Mouse (Mus musculus) embryonic facial prominence, embryonic 15.5 days (tissue): ENCODE measurements around the gene Ccdc172. TPM values are rescaled to one million over a fixed set of nuclear protein-coding genes. Genes with fewer than 3 reads are reported as not detected.
A peak's percentile ranks its signal among the peaks of the same experiment; 100 is the strongest.

Experiments
- ATAC-seq: fragments of 200-750 bp; cut with Nextera tagmentation; 2 replicates; pipeline ENCODE4 v1.8.0; 2017; ENCODE audit warnings: low read depth, moderate TSS enrichment; ENCODE audit not compliant: insufficient number of reproducible peaks, low FRiP score, low TSS enrichment
- H3K27ac ChIP-seq: fragments of 300-500 bp; sonication (generic); replicated peaks from 2 replicates; pipeline ENCODE4 v1.5.1; 2015; ENCODE audit warnings: mild to moderate bottlenecking, inconsistent platforms
- H3K27me3 ChIP-seq: fragments of 300-500 bp; sonication (generic); 2 replicates; pipeline ENCODE4 v1.6.1; 2015; ENCODE audit warnings: inconsistent platforms
- H3K36me3 ChIP-seq: fragments of 300-500 bp; sonication (generic); 2 replicates; pipeline ENCODE4 v1.6.1; 2015; ENCODE audit warnings: mild to moderate bottlenecking, inconsistent platforms
- H3K4me1 ChIP-seq: fragments of 300-500 bp; sonication (generic); 2 replicates; pipeline ENCODE4 v1.6.1; 2015; ENCODE audit warnings: inconsistent platforms
- H3K4me2 ChIP-seq: fragments of 300-500 bp; sonication (generic); replicated peaks from 2 replicates; pipeline ENCODE4 v1.6.1; 2015; ENCODE audit warnings: mild to moderate bottlenecking, inconsistent platforms
- H3K4me3 ChIP-seq: fragments of 300-500 bp; sonication (generic); replicated peaks from 2 replicates; pipeline ENCODE4 v1.5.1; 2015; ENCODE audit warnings: mild to moderate bottlenecking, inconsistent platforms
- H3K9ac ChIP-seq: fragments of 300-500 bp; sonication (generic); 2 replicates; pipeline ENCODE4 v1.6.1; 2015; ENCODE audit warnings: inconsistent platforms
- H3K9me3 ChIP-seq: fragments of 300-500 bp; sonication (generic); replicated peaks from 2 replicates; pipeline ENCODE4 v1.6.1; 2016; ENCODE audit warnings: inconsistent platforms
- WGBS: fragments of 180-500 bp; shearing (Covaris S2); methylation state at CpG from one replicate; pipeline ENCODE4 v1.1.7; 2015; 5-methylcytosine and 5-hydroxymethylcytosine counted together
- polyA plus RNA-seq: library from polyadenylated mRNA; unstranded; fragments of >200 nt; fragmentation: Nextera tagmentation; extraction: Ambion mirVana; gene quantifications from 2 replicates; pipeline ENCODE4 v1.2.1, GENCODE M21; 2015

Ccdc172 gene
- polyA plus RNA-seq, 1 experiment from 2014 or later = not detected

DNA sequence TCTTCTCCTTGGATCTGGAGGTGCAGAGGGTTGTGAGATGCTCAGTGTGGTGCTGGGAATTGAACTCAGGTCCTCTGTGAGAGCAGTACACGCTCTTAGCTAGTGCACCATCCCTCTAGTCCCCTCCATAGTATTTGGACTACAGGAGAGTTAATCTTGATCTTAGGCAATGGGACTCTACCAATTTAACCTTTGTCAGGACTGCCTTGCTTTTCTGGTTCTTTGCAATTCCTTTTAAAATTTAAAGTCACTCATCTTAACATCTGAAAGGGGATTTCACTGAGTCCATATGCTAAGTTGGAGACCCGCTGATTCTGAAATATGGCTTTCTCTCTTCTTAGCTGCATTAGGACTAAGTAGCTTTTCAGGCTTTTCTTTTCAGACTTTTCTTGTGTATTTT, 59.8 kb downstream of the Ccdc172 start:
- no peaks in the 10 kb centered on the region for H3K9me3 ChIP-seq
- no peaks in the 10 kb centered on the region for H3K36me3 ChIP-seq
- no peak overlapping the region for H3K4me2 ChIP-seq
- H3K27ac ChIP-seq = no peak overlapping the region
- H3K9ac ChIP-seq = no peak overlapping the region
- no peaks in the 10 kb centered on the region for H3K4me1 ChIP-seq
- H3K27me3 ChIP-seq = no peaks in the 10 kb centered on the region
- no peak for ATAC-seq
- 70% methylated on average over 2 of the region's 2 CpGs for WGBS
- no peak overlapping the region for H3K4me3 ChIP-seq

DNA sequence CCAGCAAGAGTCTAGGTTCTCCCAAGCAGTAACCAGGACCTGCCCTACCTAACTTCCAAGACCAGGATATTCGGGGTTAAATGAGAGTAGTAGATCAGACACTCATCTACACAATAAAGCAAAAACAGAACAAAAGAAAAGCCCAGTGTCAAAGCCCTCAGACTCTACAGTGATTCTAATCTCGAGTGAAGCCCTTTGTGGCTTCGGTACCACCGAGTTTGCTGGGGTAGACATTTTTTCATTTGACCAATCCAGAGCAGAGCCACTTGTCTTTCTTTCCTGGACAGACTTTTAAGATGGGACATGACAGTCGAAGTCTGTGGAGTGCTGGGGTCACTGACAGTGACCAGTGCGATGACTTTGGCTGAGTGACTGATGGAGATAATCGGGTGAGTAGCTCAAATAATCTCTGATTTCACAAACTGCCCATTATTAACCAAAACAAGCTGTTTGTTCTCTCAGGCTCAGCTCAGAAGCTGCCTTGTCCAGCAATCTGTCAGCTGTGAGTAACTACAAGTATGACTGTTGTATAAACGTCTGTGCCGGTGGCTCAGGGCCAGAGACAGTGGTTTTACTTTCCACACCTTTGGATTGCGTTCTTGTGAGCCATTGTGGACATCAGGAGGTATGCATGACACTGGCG, 60.8 kb downstream of the Ccdc172 start:
- Histone ChIP-seq H3K36me3 (no peaks in the 10 kb centered on the region), H3K27me3 (no peaks in the 10 kb centered on the region), H3K27ac (no peak overlapping the region), H3K9ac (no peak overlapping the region), H3K4me2 (no peak overlapping the region), H3K4me3 (no peak overlapping the region), H3K9me3 (no peaks in the 10 kb centered on the region), H3K4me1 (no peaks in the 10 kb centered on the region)
- WGBS = 46% methylated on average over 11 of the region's 11 CpGs
- no peak for ATAC-seq

DNA sequence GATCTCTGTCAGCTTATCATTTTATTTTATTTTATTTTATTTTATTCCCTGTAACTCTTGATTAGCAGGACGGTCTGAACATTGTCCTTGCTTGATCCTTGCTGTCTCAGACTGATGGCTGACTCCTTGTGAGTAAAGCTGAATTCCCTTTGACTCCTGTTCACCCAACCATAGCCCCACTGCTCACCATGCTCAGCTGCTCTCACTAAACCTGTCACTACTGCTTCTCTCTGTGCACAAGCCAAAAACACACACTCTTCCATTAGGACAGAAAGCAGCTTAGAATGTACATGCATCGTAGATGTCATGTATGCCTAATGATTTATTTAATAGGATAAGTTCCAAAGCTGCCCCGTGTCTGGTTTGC, 61.3 kb downstream of the Ccdc172 start:
- no peak overlapping the region for H3K9ac ChIP-seq
- no peak overlapping the region for H3K4me3 ChIP-seq
- no peaks in the 10 kb centered on the region for H3K27me3 ChIP-seq
- WGBS = 80% methylated on average over 3 of the region's 3 CpGs
- H3K4me1 ChIP-seq = no peaks in the 10 kb centered on the region
- H3K4me2 ChIP-seq = no peak overlapping the region
- no peak for ATAC-seq
- no peaks in the 10 kb centered on the region for H3K9me3 ChIP-seq
- H3K27ac ChIP-seq = no peak overlapping the region
- no peaks in the 10 kb centered on the region for H3K36me3 ChIP-seq

DNA sequence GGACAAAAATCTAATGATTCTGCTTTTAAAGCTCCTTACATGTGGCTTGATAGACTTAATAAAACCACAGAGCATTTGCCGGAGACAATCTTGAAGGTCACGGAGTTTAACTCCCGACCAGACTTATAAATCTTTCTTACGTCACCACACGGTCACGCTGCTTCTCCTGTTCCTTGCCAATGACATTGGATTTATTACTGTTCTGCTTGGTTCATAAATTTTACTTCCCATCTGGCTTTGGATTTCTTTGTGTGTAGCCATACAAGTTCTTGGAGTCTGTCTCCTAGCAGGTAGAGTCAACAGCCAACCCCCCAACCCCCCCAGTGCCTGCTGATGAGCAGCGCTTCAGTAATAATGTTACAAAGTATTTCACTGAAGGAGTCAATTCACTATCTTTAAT, 70.2 kb downstream of the Ccdc172 start:
- no peak overlapping the region for H3K4me2 ChIP-seq
- no peaks in the 10 kb centered on the region for H3K9me3 ChIP-seq
- H3K27me3 ChIP-seq = no peaks in the 10 kb centered on the region
- H3K36me3 ChIP-seq = no peaks in the 10 kb centered on the region
- ATAC-seq = no peak
- H3K9ac ChIP-seq = no peak overlapping the region
- no peak overlapping the region for H3K27ac ChIP-seq
- WGBS = 64% methylated on average over 7 of the region's 7 CpGs
- no peak overlapping the region for H3K4me3 ChIP-seq
- no peaks in the 10 kb centered on the region for H3K4me1 ChIP-seq

DNA sequence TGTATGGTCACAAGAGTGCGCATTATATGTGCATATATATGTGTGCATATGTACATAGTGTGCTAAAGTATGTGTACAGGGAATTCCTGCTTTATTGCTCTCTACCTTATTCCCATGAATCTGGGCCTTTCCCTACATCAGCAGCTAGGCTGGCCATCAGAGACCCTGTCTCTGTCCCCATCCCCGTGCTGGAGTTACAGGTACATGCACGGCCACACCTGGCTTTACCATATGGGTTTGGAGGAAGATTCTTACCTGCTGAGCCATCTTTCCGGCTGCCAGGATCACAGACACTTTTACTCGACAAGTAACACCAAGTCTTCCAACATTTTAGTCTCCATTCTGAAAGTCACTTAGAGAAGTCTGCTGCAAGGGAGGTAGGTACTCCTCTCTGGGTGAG, 71.2 kb downstream of the Ccdc172 start:
- Histone ChIP-seq H3K4me1 (no peaks in the 10 kb centered on the region), H3K9ac (no peak overlapping the region), H3K4me2 (no peak overlapping the region), H3K27ac (no peak overlapping the region), H3K36me3 (no peaks in the 10 kb centered on the region), H3K27me3 (no peaks in the 10 kb centered on the region), H3K9me3 (no peaks in the 10 kb centered on the region), H3K4me3 (no peak overlapping the region)
- ATAC-seq = no peak
- WGBS = 85% methylated on average over 5 of the region's 5 CpGs

DNA sequence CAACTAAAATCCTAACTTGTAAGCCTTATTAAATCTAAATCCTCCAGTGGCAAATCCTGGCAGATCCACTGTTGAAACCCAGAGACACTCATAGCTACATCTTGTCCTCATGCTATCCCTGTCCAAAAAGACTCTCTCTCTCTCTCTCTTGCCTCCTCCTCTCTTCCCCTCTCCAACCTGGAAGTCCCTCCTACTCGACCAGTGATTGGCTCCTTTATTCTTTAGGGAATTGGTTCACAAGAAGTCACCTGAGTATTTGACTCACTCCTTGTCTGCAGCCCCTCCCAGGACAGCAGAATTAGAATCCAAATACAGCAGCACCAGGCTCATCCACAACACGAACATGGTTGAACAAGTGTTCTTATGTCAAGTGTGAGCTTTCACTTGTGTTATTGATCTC, 74.3 kb downstream of the Ccdc172 start:
- WGBS = 52% methylated on average over 2 of the region's 2 CpGs
- H3K36me3 ChIP-seq = no peaks in the 10 kb centered on the region

DNA sequence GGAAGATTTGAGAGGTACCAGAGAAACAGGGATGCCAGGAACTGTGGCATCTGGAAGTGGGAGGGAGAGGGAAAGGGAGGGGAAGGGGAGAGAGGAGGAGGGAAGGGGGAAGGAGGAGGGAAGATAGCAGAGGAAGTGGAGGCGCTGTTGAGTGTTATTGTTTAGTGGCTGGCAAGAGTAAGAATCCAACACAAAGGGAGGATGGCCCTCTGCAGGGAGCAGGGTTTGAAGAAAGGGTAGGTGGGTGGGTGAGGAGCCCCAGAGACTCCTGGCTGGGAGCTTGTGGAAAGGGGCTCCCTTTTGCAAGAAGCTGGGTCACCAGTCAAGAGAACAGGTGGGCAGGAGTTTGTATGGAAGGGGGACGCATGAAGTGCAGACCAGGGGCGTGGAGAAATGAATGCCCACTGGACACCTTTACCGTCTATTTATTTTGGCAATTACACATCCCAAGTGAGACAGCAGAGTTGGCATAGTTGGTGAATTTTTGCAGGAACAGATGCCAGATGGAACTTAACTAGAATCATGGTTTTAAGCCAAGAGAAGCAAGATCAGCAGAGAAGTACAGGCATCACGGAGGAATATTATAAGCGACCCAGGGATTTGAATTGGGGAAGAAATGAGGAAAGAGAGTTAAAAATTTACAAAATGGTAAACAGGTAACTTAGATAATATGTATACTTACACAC, 78.6 kb downstream of the Ccdc172 start:
- no peak overlapping the region for H3K4me2 ChIP-seq
- H3K27ac ChIP-seq = no peak overlapping the region
- no peaks in the 10 kb centered on the region for H3K27me3 ChIP-seq
- WGBS = 55% methylated on average over 6 of the region's 6 CpGs
- H3K36me3 ChIP-seq = no peaks in the 10 kb centered on the region
- ATAC-seq = no peak
- no peak overlapping the region for H3K4me3 ChIP-seq
- peaks cover 4% of the 10 kb centered on the region; the same call in 1 of the 2 replicates for H3K4me1 ChIP-seq
- H3K9me3 ChIP-seq = no peaks in the 10 kb centered on the region
- no peak overlapping the region for H3K9ac ChIP-seq

More for the DNA sequence above, 74.3 kb downstream of the Ccdc172 start:
- H3K4me2 ChIP-seq = no peak overlapping the region
- H3K9me3 ChIP-seq = no peaks in the 10 kb centered on the region
- peaks cover 4% of the 10 kb centered on the region; the same call in 1 of the 2 replicates for H3K4me1 ChIP-seq
- no peak overlapping the region for H3K27ac ChIP-seq
- no peak for ATAC-seq
- H3K4me3 ChIP-seq = no peak overlapping the region
- no peak overlapping the region for H3K9ac ChIP-seq
- no peaks in the 10 kb centered on the region for H3K27me3 ChIP-seq

DNA sequence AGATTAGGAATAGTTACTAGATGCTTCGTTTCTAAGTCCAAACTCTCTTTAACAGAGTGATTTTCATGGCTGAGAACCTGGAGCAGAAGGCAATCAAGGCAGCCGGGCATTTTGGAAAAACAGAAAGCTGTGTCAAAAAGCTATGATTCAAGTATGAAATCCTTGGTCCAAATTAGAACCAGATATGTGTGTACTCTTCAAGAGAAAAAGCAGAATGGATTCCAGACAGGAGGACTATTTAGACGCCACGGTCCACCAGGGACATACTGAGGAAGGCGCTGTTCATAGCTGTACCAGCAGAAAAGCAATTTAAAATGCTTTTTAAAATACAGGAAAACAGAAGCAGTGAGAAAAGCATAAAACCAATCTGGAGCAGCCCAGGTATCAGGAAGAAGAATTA, 88.6 kb downstream of the Ccdc172 start:
- ATAC-seq = no peak
- Histone ChIP-seq H3K27ac (peak overlapping the region; percentile 58), H3K4me2 (no peak overlapping the region), H3K27me3 (no peaks in the 10 kb centered on the region), H3K4me3 (no peak overlapping the region), H3K9me3 (no peaks in the 10 kb centered on the region), H3K9ac (no peak overlapping the region), H3K36me3 (no peaks in the 10 kb centered on the region), H3K4me1 (peaks cover 8% of the 10 kb centered on the region)
- WGBS = 33% methylated on average over 5 of the region's 5 CpGs

Other genes starting within 250 kb of the Ccdc172 start
- 55.4 and 64.7 TPM in 2 replicates for gene Gfra1, start 56.1 kb upstream of the Ccdc172 start, polyA plus RNA-seq
- gene Pnlip, start 140.5 kb downstream of the Ccdc172 start, polyA plus RNA-seq = not detected in 2 replicates
- gene Pnliprp1, start 216.9 kb downstream of the Ccdc172 start, polyA plus RNA-seq = 0.59 and 0.96 TPM in 2 replicates
- 0.11 TPM in 2 replicates for gene Pnliprp2, start 247.7 kb downstream of the Ccdc172 start, polyA plus RNA-seq